Mouse (Mus musculus): ENCODE measurements around the gene Traip.
A peak's percentile ranks its signal among the peaks of the same experiment; 100 is the strongest.

Traip gene

DNA sequence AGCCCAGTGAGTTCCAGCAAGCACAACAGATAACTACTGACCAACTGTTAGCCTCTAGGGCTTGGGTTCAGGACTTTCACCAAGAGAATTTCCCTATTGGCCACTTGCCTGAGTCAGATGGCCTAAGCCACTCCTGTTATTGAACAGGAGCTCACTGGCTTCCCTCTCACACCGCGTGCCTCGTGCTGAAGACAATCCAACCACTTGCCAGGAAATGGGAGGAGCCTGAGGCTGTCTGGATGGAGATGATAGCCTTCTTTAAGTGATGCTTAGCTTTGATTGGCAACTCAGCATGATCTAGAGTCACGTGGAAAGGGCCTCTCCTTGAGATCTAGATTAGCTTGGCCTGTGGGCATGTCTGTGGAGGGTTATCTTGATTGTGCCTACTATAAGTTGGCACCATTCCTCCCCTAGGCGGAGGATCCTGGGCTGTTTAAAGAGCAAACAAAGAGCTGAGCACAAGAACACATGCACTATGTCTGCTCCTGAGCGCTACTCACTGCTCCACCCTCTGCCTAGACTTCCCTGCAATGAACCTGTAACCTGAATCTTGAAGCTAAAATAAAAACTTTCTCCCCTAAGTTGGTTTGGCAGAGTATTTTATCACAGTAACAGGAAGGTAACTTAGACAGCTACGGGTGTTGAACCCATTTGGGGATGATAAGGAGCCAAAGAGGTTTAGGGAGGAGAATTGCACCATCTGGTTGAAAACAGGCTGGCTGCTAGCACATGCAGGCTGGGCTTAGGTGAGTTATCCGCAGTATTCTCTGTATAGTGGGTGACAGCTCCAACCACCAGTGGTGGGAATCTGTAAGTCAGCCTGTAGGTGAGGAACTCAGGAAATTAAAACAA is 22.0 kb downstream of the Traip start:
- DNase-seq (ENCODE audit: low spot score) = peak; percentile 18

DNA sequence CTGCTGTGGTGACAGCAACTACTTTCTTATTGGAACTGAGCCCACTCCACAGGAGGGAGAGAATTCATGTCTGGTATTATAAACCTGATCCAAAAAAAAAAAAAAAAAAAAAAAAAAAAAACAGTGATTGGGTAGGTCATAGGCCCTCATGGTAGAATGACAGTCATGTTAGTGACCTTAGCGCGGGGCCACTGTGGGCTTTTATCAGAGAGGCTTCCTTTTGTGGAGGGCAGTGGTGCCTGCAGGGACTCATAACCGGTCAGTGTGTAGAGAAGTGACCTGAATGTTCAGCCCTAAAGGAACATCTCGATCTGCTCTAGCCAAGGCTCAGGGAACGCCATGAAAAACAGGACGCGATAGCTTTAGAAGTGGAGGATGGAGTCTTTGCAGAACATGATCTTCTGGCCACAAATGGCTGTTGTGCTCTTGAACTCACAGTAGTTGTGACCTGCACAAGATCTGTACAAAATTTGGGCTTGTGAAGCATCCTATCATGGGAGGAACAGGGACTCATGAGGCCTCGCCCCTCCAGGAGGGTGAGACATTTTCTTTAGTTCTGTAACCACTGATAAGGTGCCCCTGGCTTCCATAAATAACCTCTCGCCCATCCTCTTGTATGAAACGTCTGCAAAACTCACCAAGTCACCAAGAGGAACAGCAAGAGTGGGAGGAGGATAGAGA is 24.7 kb downstream of the Traip start:
- DNase-seq (ENCODE audit: low spot score) = no peak

DNA sequence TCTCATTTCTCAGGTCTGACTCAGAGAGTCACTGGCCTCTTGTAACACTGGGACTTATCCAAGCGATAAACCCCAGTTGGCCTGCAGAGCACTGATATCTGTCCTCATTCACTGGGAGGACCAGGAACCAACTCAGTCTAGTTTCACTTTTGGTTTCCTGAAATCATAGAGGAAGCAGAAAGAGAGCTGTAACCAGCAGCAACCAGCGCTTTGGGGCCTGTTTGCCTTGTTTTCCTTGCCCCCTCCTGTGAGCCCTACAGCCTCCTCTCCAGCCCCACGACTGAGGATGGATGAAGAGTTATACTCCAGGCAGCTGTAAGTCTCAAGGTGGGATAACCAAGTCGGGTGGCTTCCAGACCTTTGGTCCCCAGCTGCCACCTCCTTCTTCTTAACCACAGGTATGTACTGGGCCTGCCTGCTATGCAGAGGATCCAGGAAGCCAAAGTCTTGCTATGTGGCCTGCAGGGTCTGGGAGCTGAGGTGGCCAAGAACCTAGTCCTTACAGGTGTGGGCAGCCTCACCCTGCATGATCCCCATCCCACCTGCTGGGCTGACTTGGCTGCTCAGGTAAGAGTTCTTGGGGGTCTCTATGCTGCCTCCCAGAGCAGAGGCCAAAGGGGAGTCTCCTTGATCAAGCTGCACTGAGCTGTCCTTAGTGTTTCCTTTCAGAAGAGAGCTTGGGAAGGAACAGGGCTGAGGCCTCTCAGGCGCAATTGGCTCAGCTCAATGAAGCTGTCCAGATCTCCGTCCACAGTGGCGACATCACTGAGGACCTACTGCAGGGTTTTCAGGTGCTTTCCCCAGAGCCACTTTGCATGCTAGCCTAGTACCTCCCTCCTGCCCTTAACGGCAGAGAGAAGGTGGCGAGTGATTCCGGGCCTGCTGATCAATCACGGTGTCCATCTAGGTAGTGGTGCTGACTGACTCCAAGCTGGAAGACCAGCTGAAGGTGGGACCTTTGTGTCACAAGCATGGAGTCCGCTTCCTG is 25.8 kb downstream of the Traip start, which contains the start of gene Uba7:
Uba7 (plus strand) TSS at position 107 of the 988 bp plus-strand sequence.
- DNase-seq (ENCODE audit: low spot score) = peak; percentile 76

DNA sequence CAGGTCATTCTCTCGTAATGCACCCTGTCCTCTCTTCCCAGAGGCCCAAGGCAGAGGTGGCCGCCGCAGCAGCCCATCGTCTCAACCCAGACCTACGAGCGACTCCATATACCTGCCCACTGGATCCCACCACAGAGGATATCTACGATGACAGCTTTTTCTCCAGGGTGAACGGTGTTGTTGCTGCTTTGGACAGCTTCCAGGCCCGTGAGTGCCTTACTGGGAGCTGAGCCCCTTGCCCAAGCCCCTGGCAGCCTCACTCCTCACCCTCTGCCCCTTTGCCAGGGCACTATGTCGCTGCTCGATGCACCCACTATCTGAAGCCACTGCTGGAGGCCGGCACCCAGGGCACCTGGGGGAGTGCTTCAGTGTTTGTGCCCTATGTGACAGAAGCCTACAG is 28.9 kb downstream of the Traip start:
- DNase-seq (ENCODE audit: low spot score) = no peak

DNA sequence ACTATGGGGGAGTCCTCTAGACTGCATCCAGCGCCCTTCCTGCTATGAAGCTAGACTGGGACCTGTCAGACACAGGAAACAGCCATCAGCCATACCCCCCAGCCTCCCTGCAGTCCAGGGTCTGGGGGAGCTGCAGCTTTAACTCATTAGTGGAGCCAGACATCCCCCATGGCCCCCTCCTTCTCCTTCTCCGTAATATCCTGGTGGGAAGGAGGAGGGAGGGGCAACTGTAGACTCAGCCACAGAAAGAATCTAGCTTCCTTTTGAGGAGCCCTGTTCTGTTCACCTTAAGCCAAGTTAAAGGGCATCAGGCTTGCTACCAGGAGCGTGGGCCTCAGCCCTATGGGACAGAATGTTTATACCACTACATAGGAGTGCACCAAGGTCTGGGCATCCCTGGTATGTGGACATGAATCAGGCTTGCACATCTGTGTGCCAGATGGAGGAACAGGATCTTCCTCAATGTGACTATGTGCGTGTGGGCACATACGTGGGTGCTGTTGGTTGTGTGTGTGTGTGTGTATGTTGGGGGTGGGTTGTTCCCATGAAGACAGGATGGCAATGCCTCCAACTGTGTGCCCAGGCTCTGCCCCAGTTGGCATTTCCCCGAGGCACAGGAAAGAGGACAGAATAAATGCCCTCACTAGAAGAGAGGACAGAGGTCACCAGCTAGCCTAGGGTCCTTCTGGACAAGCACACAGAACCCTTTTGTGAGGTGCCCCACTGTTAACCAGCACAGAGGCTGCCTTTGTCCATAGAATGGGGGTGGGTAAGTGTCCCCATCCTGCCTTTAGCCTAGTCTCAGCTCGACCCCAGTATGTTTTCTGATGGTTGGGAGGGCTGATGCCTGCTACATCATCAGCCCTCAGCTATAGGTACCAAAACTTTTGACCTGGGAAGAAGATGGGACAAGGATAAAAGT is 32.0 kb downstream of the Traip start:
- peak; percentile 34 for DNase-seq (ENCODE audit: low spot score)

DNA sequence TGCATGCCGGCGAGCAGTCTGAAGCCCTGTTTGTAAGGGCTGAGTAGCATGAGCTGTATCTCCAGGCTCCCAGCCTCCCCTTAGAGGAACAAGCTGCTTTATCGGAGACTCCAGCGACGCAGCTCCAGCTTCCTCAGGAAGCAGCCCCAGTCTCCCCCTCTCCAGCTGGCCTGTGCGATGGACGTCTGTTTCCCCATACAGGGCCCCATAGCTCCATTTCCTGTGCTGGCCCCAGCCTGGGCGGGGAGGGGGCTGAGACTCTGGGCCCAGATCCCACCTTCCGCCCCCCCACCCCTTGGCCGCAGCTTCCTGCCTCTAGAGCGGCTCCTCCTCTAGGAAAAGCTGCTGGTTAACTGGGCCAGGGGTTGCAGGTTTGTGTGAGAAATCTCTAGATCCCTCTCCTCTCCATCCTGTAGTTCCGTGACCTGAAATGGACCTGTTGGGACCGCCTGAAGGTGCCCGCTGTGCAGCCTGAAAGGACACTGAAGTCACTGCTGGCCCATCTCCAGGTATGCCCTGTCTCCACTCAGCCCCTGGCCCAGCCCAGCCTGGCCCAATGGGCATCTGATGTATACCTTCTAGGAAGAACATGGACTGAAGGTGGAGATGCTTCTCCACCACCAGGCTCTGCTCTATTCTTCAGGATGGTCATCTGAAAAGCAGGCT is 32.9 kb downstream of the Traip start, which contains the start of gene Gm20661:
Gm20661 (plus strand) TSS at position 378 of the 666 bp plus-strand sequence.
- DNase-seq (ENCODE audit: low spot score) = peak; percentile 72

DNA sequence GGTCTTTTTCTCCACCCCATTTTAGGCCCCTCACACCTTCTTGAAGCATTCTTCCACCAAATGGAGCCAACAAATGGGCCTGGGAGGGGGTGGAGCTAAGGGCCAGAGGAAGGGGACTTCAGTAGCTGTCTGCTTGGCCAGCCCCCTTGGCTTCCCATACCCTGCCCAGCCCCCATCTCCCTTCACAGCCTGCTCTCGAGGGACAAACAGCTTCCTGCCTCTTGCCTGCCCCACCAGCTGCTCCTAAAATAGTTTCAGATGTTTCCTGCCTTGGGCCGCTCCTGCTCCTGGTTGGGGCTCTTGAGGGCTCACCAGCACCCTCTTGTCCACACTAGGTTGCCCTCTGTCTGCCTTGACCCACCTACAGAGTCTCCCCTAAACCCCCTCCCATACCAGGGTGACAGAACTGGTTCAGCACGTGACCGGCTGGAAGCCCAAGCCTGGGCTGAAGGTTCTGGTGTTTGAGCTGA is 33.5 kb downstream of the Traip start:
- DNase-seq (ENCODE audit: low spot score) = peak; percentile 68

DNA sequence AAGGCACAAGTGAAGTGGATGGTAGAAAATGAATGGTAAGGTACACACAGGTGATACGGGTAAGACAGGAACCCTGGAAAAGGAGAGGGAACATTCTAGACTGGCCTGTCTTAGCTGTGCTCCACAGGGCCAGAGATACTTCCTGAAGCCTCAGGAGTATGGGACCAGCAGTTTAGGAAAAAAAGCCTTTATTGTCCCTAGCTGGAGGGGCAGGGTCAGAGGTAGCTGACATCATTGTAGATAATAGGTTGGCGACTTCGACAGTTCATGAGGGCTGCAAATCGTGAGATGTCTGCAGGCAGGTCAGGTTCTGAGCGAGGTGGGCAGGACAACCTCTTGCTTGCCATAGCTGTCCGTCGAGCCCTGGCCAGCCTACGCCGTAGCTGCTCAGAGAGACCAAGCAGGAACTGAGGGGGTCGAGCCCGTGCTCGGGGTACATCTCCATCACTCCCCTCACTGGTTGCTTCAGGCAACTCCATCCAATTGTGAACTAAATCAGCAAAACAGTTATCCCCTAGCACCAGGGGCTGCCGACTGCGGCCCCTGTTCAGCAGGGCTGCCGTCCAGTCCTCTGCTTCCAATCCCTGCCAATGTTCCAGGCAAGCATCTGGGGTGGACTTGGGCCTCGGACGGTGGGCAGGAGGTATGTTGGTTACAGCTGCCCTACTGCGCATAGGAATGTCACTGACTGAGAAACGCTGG is 34.3 kb downstream of the Traip start:
- DNase-seq (ENCODE audit: low spot score) = peak; percentile 10

DNA sequence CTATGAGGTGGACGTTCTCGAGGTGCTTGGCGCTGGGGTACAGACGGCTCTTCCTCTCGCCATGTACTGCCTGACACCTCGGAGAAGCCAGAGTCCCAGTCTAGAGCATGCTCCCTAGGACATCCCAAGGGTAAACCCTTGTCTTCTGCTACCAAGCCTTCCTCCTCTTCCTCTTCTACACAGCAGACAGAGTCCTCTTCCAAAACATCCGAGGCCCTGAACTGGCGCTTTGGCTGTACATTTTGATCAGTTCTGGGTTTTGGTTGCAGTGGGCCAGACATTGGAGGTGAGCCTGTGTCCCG is 34.8 kb downstream of the Traip start:
- no peak for DNase-seq (ENCODE audit: low spot score)

DNA sequence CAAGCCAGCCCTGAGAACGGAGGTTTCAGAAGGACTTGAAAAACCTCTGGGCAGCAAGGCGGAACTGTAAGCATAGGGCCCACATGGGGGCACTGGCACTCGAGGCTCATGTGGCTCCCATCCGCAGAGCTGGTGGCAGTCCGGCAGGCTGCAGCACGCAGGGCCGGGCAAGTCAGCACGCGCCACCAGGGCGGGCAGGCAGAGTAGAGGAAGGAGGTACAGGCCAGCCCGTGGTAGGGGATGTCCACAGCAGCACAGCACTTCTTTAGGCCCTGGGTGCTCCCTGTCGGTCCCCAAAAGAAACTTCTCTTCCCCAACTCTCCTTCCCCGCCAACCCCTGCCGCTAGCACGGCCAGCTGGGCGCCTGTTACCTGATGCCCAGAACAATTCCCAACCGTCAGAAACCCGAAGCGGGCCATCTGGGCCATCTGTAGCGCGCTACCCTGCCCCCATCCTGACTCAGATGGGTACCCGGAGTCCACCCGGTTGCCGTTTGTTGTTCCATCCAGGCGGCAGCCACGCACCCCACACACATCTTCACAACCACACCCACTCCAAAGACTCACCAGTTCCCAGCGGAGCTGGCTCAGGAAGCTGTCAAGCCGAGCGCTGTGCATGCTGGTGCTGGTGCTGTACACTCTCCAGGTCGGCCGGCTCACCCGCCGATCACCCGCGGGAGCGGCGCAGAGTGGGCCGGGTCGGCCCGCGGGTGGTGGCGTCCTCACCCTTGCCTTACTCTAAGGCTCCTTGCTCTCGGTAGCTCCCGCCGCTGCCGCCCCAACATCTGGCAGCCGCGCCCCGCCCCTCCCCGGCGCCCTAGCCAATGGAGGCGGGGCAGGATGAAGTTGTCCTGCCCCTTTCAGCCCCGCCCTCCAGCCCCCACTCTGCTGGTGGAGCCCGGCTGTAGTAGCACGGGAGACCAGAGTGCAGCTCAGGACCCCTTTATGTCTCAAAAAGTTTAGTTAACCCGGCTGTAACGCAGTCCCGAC is 35.5 kb downstream of the Traip start, which contains the start of gene Inka1:
Inka1 (minus strand) TSS at position 749 of the 989 bp plus-strand sequence.
- DNase-seq (ENCODE audit: low spot score) = peak; percentile 86

DNA sequence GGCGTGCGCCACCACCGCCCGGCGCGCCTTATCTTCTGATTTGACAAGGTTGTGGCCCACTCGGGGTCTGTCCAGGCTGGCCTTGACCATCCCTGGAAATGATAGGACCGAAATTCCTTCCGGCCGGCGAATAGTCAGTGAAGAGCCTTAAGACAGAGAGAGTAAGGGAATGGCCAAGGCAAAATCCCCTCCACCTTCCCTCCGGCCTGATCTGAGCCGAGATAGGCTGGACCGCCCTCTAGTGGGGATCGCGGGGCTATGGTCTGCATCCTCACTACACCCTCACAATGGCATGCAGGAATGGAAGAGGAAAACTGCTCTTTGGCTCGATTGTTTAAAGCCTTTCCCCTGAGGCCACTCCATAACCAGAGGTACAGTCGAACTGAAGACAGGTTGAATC is 36.4 kb downstream of the Traip start:
- peak; percentile 87 for DNase-seq (ENCODE audit: low spot score)

DNA sequence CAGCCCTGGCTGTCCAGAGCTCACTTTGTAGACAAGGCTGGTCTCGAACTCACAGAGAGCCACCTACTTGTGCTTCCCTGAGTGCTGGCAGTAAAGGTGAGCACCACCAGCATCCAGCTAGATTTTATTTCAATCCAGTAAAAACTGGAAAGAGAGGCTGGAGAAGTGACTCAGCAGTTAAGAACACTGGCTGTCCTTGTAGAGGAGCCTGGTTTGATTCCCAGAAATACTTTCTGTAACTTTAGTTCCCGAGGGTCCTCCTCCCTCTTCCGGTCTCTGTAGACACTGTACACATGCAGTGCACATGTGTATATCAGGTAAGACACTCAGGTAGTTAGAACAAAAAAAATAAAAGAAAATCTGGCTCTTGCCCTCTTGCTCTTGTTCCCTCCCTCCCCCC is 38.0 kb downstream of the Traip start:
- DNase-seq (ENCODE audit: low spot score) = peak; percentile 16

DNA sequence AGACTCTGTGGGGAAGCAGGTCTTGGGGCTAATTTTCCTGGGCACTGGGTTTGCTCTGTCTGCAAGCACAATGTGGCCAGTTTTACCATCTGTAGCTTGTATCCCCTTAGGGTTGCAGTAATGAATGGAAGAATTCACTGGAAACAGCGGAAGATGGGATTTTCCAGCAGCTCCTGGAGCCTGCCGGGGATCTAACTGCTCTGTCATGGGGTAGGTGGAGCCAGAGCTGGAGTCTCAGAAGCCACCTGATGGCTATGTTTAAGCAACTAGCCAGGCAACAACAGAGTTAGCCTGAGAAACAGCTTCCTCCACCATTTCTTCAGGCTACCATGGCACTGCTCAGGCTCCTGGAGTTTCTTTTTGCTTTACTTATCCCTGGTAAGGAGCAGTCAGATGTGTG is 42.3 kb downstream of the Traip start, which contains the start of gene Cdhr4:
Cdhr4 (plus strand) TSS at position 301 of the 400 bp plus-strand sequence.
- no peak for DNase-seq (ENCODE audit: low spot score)

DNA sequence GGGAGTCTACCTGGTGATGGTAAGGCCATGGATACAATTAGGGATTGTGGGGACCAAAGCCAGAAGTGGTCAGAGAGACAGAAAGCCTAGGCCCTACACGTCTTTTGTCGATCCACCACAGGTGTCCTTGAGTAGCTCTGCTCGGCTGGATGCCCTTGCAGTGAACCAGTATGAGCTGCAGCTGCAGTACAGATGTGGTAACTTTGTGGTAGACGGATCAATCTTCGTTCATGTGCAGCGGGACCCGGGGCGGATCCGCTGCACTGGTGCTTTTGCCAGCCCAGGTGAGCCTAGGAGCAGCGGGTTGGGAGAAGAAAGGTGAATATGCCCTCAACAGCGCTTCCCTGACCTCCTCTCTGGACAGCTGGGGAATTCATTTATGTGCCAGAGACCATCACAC is 43.1 kb downstream of the Traip start:
- no peak for DNase-seq (ENCODE audit: low spot score)

DNA sequence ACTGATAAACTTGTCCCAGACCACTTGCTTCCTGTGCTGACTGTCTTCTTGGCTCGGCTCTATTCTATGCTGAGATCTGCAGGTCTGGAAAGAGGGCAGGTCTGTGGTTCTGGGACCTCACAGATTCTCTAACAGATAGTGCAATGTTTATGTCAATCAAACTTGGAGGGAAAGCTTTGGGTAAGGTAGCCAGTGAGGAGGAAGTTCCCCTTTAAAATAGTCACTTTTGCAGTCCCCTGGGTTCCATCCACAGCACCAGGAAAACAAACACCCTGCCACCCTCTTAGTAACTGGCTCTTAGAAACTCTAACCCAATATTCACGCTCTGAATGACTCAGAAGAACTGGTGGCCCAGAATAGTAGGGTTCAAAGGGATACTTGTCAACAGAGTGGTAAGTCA is 44.5 kb downstream of the Traip start:
- no peak for DNase-seq (ENCODE audit: low spot score)

DNA sequence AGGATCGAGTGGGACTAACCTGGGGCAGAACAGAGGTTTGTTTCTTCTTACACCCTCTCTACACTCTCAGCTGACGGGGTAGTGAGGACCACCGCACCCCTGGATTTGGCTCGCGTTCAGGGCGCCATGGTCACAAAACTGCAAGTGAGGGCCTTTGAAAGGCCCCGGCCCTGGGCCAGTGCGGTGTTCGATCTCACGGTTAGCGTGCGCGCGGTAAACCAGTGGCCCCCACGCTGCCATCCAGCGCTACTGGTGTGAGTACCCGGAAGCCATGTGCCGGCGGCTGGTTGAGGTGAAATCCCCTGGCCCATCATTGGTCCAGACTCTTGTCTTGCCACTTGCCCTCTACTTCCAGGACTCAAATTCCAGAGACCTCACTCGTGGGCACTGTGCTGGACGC is 45.6 kb downstream of the Traip start:
- no peak for DNase-seq (ENCODE audit: low spot score)

DNA sequence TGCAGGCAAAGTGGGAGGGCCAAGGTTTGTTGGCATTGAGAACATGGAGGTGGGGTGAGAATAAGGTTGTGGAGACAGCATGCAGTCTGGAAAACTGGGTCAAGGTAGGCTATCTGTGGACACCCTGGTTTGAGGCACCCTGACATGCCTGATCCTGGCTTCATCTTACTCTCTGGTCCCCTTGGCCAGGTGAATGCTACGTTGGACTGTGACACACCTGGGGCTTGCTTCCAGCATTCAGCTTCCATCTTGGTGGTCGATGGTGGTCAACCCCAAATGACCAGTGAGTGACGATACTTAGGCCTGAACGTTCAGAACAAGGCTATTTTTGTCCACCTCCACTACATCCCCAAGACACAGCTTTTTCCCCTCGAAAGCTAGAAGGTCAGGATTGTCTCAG is 46.1 kb downstream of the Traip start, which contains the start of gene Gm20662:
Gm20662 (plus strand) TSS at position 301 of the 400 bp plus-strand sequence.
- DNase-seq (ENCODE audit: low spot score) = no peak
